Mouse (Mus musculus) cerebellum, adult 2 months (tissue): ENCODE data around the gene Wnt2b.

Experiments used
- CTCF ChIP-seq: fragments of 200-500 bp; IDR thresholded peaks from 2 replicates; pipeline ENCODE4 v1.5.1; 2011; ENCODE audit warnings: low read depth, mild to moderate bottlenecking, control low read depth, low read length, moderate library complexity, borderline replicate concordance; ENCODE audit not compliant: insufficient read depth
- POLR2A ChIP-seq: fragments of 200-500 bp; IDR thresholded peaks from 2 replicates; pipeline ENCODE4 v1.6.1; 2011; ENCODE audit warnings: low read length, control low read depth, borderline replicate concordance; ENCODE audit not compliant: insufficient read depth

DNA sequence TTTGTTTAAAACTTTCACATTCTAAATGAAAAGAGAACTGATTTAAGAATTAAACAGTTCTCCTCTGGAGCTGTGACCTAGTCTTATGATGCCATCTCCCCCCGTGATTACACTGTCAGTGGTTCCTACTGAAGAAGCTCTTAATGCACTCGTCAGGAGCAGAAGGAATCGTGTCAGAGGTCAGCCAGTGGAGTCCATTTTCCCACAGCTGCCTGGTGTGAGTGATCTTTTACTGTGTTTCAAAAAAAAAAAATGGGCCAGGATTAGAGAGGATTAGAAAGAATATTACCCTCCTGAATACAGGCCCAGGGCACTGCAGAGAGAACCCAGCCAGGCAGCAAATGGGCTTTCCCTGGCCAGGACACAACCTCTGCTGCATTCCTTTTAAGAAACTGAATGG, 46.7 kb downstream of the Wnt2b start:
- TF ChIP-seq CTCF: no peak
- TF ChIP-seq POLR2A: no peak
